Mouse (Mus musculus): ENCODE data around the gene Glis3. TPM values are rescaled to one million over a fixed set of nuclear protein-coding genes. Genes with fewer than 3 reads are reported as not detected.

Gene Glis3
- total RNA-seq, 4 experiments from 2014 or later = 9.5 to 21.1 (median 14.6) TPM

- DNase-seq = no peak
Measured at GRCm38 (mm10) chr19:28235096-28235495, 444.8 kb downstream of the Glis3 start.

DNA sequence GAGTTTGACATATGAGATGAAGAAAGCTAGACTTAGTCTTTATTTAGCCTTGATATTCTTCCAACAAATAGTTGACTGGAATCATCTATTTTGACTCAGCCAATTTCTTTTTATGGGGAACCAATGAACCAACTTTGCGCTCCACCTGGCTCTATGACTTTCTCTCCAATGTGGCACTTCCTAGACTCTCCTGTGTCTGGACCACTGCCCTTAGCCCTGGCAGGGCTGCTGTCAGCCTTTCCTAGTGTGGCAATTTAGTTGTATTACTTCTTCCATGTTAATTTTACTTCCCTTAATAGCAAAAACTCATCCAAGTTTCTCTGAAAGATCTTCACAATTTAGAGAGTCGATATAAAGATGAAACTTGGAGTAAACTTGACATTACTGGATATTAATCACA is 445.2 kb downstream of the Glis3 start:
- no peak for DNase-seq

DNA sequence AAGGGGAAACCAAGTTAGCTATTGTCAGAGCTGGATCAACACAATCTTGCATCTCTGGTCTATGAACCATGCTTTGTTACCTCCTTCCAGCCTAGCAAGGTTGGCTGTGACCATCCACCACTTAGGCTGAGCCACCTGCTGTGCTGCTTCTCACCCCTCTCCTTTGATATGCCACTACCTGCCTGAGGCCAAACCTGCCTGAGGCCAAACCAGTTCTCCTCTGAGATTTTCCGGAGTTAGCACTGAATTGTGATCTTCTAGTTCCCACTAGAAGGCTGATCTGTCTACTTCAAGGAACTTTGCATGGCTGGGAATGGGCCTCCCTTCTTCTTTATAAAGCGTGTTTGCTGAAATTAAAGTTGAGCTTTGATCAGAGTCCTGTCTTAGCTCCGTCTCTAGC is 448.4 kb downstream of the Glis3 start:
- DNase-seq = no peak

DNA sequence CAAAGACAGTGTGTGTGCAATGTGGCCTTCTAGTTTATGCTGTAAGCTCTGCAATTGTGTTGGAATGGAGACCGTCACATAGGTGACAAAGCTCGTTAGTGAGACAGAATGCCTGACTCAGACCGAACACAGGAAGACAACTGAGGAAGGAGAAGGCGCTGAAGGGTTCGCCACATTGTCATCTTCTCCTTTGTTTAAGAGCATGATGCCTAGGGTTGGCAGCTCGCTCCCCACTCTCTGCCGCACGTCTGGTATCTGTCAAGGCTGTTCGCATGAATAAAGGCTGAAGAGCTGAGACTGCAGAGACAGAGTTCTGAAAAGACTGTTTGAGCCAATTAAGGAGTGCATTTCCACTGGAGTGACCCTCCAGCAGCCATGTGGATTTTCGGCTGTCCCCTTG is 452.4 kb downstream of the Glis3 start:
- DNase-seq = no peak

DNA sequence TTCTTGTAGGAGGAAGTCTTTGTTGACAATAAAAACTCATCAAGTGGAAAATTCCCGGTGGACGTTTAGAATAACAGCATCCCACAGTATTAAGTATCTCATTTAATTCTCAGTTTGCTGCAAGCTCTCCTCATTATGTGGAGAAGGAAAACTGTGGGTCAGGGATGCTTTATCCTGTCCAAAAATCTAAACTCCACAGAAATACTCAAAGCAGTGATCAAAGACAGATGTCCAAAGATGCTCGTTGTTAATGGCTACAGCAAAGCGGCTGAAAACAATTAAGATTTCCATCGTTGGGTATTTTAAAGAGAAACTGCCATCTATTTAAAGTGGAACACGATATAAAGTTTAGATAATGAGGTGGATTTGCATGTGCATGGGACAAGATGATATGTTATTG is 454.2 kb downstream of the Glis3 start:
- no peak for DNase-seq

DNA sequence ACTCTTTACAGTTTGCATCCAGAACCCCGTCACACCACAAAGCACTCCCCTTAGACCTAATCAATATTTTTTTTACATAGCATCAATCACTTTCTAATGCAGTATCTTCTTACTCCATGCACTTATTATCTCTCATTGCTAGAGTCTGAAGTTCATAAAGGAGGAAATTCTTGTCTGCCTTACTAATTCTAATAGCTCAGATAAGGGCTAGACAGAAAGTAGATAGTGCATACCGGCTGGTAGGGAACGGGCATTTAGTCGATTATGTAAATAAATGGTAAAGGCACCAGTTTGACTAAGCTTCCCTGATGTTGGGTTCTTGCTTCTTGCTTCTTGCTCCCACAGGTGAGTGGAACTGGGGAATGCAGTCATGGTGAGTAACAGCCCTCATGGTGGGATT is 468.2 kb downstream of the Glis3 start:
- DNase-seq = no peak

Other genes with a start within 250 kb of the Glis3 start
- gene Slc1a1, start 155.0 kb upstream of the Glis3 start, total RNA-seq (2022) = 1 to 10 TPM; 1.4 to 2.4 (median 1.9) TPM